Mouse (Mus musculus) NIH3T3 (cell line): ENCODE measurements around the gene Cryz.

Experiments used
- DNase-seq: peaks from one replicate; pipeline ENCODE4 v3.0.0-alpha.2; 2012; ENCODE audit warnings: low read depth

Cryz gene

DNA sequence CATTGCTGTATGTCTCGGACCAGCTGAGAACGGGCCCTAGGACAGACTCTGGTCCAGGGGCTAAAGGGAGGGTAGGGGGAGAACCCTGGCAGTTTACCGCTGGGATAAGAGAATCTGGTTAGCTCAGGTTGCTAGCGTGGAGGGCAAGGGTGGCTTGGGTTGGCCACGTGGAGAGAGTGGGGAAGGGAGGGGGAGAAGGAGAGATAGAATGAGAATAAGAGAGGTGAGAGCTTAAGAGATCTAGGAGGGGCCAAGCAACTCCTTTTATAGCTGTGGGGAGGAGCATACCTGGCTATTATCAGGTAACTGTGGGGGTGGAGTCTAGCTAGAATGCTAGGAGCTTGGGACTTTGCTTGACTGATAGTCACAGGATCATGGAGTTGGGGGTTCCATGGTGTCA is 74.5 kb downstream of the Cryz start:
- no peak for DNase-seq
